Mouse (Mus musculus): ENCODE measurements around the gene Gm13277.
"Not testable (repeated sequence)": the region's sequence is repeated elsewhere in the genome, so short reads cannot be mapped to it uniquely, and the experiment has no call there.

The Gm13277 gene

GRCm38 (mm10) chr4:88788402-88788801 is at the start of gene Gm13277:
TSS of gene Gm13277 (plus strand) at chr4:88788632.
- not testable (repeated sequence) for DNase-seq (ENCODE audit: extremely low spot score)

GRCm38 (mm10) chr4:88739036-88739435 is 49.4 kb upstream of the Gm13277 start:
- no peak for DNase-seq (ENCODE audit: extremely low spot score)

- DNase-seq (ENCODE audit: extremely low spot score) = no peak
These were observed 47.0 kb upstream of the Gm13277 start for GRCm38 (mm10) chr4:88741426-88741825.

GRCm38 (mm10) chr4:88742771-88743371 is 45.6 kb upstream of the Gm13277 start:
- no peak for DNase-seq (ENCODE audit: extremely low spot score)

DNA sequence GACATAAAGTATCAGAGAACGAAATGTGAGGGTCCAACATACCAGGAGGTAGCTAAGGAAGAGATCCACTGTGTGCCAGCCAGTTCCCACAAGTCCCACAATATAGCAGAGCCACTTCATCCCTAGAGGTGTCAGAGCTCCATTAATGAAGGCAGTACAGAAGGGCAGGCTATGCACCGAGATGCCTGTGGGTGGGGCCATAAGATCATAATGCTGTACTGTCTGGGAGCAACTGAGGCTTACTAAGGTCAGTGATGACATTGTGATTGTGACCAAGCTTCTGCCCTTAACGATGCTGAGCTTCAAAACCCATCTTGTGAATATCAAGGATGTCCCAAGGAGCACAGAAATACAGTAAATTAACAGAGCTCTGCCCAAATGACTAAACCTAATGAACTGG is 44.2 kb upstream of the Gm13277 start:
- no peak for DNase-seq (ENCODE audit: extremely low spot score)

DNA sequence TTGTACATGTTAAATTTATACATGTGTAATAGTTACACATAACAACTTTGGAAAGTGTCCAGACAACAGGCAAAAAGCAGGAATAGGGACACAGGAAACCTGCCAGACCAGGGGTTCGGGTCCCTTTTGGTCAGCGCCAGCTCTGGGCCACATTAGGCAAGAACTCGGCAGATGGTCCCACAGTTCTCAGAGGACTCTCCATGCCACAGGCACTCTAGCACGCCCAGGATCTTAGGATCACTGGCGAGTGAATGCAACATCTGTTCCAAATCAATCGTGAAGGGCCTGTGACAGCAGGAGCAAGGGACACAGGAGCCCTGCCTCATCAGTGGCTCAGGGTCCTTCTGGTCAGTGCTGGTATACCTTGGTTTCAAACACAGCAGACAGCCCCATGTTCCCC is 38.5 kb upstream of the Gm13277 start:
- no peak for DNase-seq (ENCODE audit: extremely low spot score)

DNA sequence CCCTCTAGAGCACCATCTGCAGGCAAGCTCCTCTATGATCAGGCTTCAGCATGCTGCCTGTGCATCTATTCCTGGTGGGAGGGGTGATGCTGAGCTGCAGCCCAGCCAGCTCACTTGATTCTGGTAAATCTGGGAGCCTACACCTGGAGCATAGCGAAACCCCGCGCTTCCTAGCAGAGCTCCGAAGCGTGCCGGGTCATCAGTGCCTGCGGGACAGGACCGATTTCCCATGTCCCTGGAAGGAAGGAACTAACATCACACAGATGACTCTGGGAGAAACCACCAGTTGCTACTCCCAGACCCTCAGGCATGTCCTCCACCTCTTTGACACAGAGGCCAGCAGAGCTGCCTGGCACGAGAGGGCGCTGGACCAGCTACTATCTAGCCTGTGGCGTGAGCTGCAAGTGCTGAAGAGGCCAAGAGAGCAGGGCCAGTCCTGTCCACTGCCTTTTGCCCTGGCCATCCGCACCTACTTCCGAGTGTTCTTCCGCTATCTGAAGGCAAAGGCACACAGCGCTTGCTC is 33.6 kb upstream of the Gm13277 start, which contains the start of gene Gm13271:
Gene Gm13271, plus strand, starts transcription at position 51 of the 523 bp plus-strand sequence.
- DNase-seq (ENCODE audit: extremely low spot score) = not testable (repeated sequence)

DNA sequence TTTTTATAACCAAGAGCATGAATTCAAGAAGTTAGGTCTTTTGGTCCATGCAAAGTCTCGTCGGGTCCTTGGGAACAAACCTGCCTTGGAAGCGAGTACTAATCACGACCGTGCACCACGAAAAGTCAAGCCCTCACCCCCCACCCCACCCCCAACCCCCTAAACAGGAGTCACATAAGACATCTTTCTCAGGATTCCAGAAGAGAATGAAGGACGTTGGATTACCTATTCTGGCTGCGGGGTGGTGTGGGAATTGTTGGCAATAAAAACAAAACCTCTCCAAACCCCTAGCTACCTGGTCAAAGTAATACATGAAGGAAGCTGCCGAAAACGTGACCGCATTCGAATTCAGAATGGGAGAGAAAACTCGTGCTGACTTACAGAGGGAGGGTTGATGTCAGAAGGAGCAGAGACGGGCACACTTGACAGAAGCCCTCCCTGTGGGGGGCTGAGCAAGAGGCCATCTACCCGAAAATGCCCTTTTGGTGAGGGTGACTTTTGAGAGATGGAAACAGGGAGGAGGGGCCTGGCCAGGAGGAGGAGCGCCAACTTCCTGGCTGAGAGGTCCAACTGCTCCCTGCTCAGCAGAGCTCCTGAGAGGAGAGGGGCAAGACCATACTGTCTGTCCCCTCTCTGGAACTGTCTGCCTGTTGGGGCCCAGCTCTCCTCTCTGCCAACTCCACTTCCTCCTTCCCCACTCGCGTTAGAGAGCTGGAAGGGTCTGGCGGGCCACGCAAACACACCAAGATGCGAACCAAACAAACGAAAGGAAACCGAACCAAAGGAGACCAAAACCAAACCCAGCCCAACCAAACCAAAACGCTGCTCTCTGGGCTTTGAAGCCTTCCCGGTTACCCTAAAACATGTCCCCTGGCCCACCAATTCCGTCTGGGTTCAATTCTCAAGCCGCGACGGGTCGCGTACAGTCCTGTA is 31.6 kb upstream of the Gm13277 start:
- DNase-seq (ENCODE audit: extremely low spot score) = peak; percentile 52

DNA sequence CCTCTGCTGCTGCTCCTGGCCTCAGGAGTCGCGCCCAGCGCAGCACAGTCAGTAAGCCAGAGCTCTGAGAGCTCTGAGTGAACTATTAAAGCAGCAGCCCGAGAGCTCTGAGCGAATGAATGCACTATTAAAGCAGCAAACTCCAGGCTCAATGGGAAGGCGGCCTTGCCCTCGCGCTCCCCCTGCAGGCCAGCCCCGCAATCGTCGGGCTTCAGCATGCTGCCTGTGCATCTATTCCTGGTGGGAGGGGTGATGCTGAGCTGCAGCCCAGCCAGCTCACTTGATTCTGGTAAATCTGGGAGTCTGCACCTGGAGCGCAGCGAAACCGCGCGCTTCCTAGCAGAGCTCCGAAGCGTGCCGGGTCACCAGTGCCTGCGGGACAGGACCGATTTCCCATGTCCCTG is 30.8 kb upstream of the Gm13277 start:
- DNase-seq (ENCODE audit: extremely low spot score) = peak; percentile 80

DNA sequence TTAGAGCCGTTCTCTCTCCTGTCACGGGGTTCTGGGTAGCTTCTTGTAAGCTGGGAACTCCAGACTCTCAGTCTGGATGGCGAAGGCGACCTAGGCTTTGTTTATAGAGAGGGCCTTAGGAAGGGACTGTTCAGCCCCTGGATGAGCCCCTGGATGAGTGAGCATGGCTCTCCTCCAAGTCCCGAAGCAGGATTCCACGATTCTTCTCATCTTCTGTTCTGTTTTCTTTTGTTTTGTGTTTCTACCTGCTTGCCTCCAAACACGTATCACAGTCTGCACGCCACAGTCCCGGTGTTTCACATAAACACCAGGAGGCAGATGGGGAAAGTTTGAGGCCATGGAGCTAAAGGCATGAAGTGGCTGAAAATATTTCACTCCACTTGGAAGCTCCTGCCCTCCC is 29.7 kb upstream of the Gm13277 start:
- DNase-seq (ENCODE audit: extremely low spot score) = not testable (repeated sequence)

DNA sequence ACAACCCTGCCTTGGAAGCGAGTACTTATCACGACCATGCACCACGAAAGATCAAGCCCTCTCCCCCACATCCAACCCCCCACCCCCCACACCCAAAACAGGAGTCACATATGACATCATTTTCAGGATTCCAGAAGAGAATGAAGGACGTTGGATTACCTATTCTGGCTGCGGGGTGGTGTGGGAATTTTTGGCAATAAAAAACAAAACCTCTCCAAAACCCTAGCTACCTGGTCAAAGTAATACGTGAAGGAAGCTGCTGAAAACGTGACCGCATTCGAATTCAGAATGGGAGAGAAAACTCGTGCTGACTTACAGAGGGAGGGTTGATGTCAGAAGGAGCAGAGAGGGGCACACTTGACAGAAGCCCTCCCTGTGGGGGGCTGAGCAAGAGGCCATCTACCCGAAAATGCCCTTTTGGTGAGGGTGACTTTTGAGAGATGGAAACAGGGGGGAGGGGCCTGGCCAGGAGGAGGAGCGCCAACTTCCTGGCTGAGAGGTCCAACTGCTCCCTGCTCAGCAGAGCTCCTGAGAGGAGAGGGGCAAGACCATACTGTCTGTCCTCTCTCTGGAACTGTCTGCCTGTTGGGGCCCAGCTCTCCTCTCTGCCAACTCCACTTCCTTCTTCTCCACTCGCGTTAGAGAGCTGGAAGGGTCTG is 28.7 kb upstream of the Gm13277 start, which contains the start of gene Gm13283:
Gene Gm13283, plus strand, starts transcription at position 510 of the 659 bp plus-strand sequence.
- not testable (repeated sequence) for DNase-seq (ENCODE audit: extremely low spot score)

- peak; percentile 56 for DNase-seq (ENCODE audit: extremely low spot score)
These were observed 28.0 kb upstream of the Gm13277 start for GRCm38 (mm10) chr4:88760431-88760830.

- not testable (repeated sequence) for DNase-seq (ENCODE audit: extremely low spot score)
These were observed 26.7 kb upstream of the Gm13277 start for GRCm38 (mm10) chr4:88761776-88762175.

DNA sequence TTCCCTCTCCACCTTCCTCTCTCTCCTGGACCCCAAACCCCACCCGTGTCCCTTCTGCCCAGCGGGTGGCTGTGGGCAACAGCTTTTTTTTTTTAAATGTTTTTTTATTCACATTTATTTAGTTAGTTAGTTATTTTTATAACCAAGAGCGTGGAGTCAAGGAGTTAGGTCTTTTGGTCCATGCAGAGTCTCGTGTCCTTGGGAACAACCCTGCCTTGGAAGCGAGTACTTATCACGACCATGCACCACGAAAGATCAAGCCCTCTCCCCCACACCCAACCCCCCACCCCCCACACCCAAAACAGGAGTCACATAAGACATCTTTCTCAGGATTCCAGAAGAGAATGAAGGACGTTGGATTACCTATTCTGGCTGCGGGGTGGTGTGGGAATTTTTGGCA is 26.1 kb upstream of the Gm13277 start:
- not testable (repeated sequence) for DNase-seq (ENCODE audit: extremely low spot score)

GRCm38 (mm10) chr4:88763384-88764018 is 24.9 kb upstream of the Gm13277 start:
- DNase-seq (ENCODE audit: extremely low spot score) = peak; percentile 68

DNA sequence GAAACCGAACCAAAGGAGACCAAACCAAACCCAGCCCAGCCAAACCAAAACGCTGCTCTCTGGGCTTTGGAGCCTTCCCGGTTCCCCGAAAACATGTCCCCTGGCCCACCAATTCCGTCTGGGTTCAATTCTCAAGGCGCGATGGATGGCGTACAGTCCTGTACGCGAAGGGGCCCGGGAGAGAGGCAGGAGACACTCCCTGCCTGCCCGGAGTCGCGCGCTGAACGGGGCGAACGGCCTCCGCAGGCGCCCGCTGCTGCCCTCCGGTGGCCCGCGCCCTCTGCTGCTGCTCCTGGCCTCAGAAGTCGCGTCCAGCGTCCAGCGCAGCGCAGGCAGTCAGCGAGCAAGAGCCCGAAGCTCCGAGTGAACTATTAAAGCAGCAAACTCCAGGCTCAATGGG is 14.9 kb upstream of the Gm13277 start, which contains the start of gene Gm13290:
Gene Gm13290, plus strand, starts transcription at position 301 of the 400 bp plus-strand sequence.
- DNase-seq (ENCODE audit: extremely low spot score) = not testable (repeated sequence)

DNA sequence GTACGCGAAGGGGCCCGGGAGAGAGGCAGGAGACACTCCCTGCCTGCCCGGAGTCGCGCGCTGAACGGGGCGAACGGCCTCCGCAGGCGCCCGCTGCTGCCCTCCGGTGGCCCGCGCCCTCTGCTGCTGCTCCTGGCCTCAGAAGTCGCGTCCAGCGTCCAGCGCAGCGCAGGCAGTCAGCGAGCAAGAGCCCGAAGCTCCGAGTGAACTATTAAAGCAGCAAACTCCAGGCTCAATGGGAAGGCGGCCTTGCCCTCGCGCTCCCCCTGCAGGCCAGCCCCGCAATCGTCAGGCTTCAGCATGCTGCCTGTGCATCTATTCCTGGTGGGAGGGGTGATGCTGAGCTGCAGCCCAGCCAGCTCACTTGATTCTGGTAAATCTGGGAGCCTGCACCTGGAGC is 11.8 kb upstream of the Gm13277 start, which contains the start of gene Gm13289:
Gene Gm13289, plus strand, starts transcription at position 301 of the 400 bp plus-strand sequence.
- DNase-seq (ENCODE audit: extremely low spot score) = not testable (repeated sequence)

DNA sequence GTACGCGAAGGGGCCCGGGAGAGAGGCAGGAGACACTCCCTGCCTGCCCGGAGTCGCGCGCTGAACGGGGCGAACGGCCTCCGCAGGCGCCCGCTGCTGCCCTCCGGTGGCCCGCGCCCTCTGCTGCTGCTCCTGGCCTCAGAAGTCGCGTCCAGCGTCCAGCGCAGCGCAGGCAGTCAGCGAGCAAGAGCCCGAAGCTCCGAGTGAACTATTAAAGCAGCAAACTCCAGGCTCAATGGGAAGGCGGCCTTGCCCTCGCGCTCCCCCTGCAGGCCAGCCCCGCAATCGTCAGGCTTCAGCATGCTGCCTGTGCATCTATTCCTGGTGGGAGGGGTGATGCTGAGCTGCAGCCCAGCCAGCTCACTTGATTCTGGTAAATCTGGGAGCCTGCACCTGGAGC is 8.9 kb upstream of the Gm13277 start, which contains the start of gene Gm13272:
Gene Gm13272, plus strand, starts transcription at position 301 of the 400 bp plus-strand sequence.
- not testable (repeated sequence) for DNase-seq (ENCODE audit: extremely low spot score)

- DNase-seq (ENCODE audit: extremely low spot score) = not testable (repeated sequence)
These were observed 8.1 kb upstream of the Gm13277 start for GRCm38 (mm10) chr4:88780320-88780719.

- not testable (repeated sequence) for DNase-seq (ENCODE audit: extremely low spot score)
These were observed 6.6 kb upstream of the Gm13277 start, which contains the start of gene Ifnz for GRCm38 (mm10) chr4:88781831-88782230. TSS of gene Ifnz (plus strand) at chr4:88782131.

DNA sequence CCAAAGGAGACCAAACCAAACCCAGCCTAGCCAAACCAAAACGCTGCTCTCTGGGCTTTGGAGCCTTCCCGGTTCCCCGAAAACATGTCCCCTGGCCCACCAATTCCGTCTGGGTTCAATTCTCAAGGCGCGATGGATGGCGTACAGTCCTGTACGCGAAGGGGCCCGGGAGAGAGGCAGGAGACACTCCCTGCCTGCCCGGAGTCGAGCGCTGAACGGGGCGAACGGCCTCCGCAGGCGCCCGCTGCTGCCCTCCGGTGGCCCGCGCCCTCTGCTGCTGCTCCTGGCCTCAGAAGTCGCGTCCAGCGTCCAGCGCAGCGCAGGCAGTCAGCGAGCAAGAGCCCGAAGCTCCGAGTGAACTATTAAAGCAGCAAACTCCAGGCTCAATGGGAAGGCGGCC is 6.1 kb upstream of the Gm13277 start:
- DNase-seq (ENCODE audit: extremely low spot score) = not testable (repeated sequence)
